Mouse (Mus musculus): Measurements from ENCODE around the gene Eif3a. TPM values are rescaled to one million over a fixed set of nuclear protein-coding genes. Genes with fewer than 3 reads are reported as not detected.

Gene Eif3a
- 294 TPM for polyA plus RNA-seq (2014; fragmentation: Illumina TruSeq; extraction: RNeasy Lipid Tissue Mini Kit (QIAGEN cat#74804); ENCODE audit: low read depth, low replicate concordance)

DNA sequence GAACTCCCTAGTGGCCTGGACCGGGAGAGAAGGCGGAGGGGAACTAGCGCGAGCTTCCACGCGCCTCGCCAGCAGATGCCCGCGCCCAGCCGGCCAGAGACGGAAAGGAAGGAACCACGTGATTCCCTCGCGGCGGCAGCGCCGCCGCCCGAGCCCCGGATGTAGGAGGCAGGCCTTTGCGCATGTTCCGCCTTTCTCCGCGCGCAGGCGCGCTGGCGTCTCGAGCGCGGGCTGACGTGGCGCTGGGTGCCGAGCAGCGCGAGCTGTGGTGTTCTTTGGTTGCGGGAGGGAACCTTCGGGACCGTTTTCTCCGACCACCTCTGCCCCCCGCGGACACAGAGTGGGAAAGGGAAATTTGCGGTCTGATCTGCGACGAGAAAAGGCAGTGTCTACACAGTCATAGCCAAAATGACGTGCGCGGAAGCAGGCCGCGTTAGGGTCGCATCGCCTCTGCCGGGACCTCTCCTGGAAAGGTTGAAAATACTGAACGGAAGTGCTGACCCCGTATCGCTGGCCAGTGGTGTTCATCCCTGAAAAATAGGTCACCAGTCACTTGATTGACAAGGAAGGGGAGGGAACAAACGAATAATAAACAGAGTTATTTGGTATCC lies at the start of gene Eif3a:
Gene Eif3a (minus strand): TSS at position 108 of the 611 bp plus-strand sequence.

DNA sequence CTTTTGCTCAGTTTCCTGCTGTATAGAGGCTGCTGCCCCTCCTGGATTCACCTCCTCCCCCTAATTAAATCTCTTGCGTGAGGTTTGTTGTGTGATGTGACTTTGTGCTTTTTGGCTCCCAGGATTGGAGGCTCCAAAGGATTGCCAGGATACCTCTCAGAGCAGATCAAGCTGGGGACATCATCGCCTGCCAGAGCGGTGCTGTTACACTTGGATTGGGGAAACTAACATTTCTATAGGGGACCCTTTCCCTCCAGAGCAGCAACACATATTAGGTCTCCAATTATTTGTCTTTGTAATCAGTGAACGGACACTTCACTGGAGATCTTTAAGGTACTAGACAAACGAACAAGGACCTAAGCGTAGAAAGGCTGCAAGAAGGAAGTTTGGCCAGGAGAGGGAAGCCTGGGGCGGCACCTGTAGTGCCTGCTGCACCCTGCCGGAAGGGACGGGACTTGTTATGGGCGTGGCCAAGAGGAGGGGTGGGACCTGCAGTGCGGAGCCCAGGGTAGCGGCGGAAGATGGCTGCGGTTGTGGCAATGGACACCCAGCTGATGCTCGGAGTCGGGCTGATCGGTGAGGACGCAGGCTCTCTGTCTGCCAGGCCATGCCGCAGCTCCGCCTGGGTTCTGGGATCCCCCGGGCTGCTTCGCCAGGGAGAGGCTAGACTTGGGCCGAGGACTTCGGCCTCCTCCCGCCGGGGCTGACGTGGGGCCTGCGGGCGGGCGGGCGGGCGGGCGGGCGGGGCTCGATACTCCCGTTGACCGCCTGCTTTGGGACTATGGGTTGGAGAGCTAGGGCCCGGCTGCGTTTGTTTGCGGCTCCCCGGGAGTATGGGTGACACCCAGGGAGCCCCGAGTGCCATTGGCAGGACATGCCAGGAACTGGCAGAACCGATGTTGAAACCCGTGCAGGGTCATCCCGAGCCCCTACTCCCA lies 20.9 kb upstream of the Eif3a start, which contains the start of gene Fam45a:
Gene Fam45a (plus strand): TSS at position 488 of the 938 bp plus-strand sequence.

DNA sequence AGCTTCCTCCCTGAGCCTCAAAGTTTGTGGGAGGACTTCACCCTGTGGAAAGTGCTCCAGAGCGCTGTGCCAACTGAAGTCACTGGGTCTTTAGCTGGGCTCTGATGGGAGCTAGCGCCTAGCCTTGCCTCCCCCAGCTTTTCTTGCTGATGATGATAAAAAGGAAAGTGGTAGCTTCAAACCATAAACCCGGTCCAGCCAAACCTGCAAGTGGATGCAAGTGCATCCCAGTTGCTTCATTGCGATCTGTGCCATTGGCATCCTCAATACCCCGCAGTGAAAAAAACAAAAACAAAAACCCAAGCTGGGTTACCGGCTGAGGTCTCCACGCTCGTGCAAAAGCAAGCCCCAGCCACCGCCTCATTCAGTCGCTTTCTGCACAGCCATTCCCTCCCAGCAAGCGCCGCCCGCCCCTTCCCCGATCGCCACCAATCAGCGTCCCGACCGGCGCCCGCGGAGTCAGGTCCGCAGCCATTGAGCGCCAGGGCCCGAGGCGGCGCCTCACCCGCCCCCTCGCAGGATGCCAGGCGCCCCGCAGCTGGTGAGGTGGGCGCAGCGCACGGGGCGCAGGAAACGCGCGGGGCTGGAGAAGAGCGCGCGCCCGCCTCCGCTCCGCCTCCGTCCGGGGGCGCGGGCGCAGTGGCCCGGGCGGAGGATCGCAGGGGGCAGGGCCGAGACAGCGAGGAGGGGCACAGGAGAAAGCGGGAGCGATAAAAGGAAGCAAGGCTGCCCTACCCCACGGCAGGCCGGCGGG lies 34.8 kb downstream of the Eif3a start, which contains the start of gene Nanos1:
Gene Nanos1 (plus strand): TSS at position 550 of the 754 bp plus-strand sequence.

Other genes starting within 250 kb of the Eif3a start
- 98.0 TPM for gene Cacul1, start 209.6 kb downstream of the Eif3a start, polyA plus RNA-seq (2014; fragmentation: Illumina TruSeq; extraction: RNeasy Lipid Tissue Mini Kit (QIAGEN cat#74804); ENCODE audit: low read depth, low replicate concordance)
- 3.6 TPM for gene Nanos1, start 34.7 kb downstream of the Eif3a start, polyA plus RNA-seq (2014; fragmentation: Illumina TruSeq; extraction: RNeasy Lipid Tissue Mini Kit (QIAGEN cat#74804); ENCODE audit: low read depth, low replicate concordance)
- gene Fam45a, start 20.9 kb upstream of the Eif3a start, polyA plus RNA-seq (2014; fragmentation: Illumina TruSeq; extraction: RNeasy Lipid Tissue Mini Kit (QIAGEN cat#74804); ENCODE audit: low read depth, low replicate concordance): 116 TPM
- 13.5 TPM for gene Sfxn4, start 70.8 kb upstream of the Eif3a start, polyA plus RNA-seq (2014; fragmentation: Illumina TruSeq; extraction: RNeasy Lipid Tissue Mini Kit (QIAGEN cat#74804); ENCODE audit: low read depth, low replicate concordance)
- 1,417 TPM for gene Prdx3, start 83.9 kb upstream of the Eif3a start, polyA plus RNA-seq (2014; fragmentation: Illumina TruSeq; extraction: RNeasy Lipid Tissue Mini Kit (QIAGEN cat#74804); ENCODE audit: low read depth, low replicate concordance)
- gene Grk5, start 99.1 kb upstream of the Eif3a start, polyA plus RNA-seq (2014; fragmentation: Illumina TruSeq; extraction: RNeasy Lipid Tissue Mini Kit (QIAGEN cat#74804); ENCODE audit: low read depth, low replicate concordance): 28.0 TPM